Mouse (Mus musculus): Measurements from ENCODE around the gene Pip4k2a.

Pip4k2a gene

DNA sequence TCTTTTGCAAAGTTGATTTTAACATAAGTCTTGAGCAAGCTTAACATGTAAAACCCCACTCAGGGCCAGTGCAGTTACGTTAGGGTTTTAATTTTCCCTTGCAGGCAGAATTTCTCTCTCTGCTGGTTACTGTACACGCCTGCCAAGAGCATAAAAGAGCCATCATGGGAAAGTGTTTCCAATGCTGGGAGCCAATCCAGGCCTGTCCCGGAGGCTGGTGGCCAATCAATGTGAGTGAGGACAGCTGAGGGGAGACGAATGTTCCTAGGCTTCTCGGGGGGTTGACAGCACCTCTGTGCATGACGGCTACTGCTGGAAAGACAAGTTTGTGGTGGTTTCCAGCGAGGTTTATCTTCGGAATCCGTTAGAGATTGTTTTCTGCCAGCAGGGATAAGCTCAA is 175.2 kb downstream of the Pip4k2a start:
- DNase-seq = no peak

DNA sequence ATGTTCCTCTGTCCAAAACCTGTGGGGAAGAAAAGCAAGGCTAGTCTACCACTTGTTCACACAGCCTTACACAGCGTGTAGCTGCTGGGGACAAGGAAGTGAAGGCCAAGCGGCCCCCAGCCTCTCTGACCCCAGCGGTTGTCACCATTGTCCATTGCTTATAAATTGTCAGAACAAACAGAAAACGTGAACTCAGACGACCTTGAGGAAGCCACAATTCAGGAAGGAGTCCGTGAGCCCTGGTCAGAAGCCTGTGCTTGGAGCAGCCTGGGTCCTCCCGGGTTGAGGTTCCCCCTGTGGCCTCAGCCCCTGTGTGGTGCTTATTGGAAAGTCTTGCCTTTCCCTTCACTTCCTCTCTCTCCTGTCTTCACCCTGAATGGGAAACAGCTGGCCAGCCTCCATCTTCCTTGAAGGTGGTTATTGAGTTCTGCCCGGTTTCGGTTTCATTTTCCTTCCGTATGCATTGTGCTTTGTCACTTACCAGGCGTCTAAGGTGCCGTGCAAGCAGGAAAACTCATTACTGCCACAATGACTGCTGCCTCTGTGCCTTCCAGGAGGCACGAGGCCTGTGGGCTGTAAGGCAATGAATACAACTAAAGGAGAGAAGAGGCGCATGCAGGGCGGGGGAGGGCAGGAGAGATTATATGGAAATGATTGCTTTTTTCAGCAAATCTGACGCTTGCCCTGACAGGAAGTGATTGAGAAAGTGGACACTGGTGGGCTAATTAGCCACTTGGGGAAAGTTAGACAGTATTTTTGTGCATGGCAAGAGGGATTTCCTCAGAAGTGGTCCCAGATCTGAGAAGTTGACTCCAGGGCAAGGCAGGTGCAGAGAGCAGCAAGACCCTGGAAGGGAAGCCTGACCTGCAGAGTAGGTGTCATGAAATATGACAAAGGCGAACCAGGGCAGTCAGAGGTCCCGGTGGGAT is 176.2 kb downstream of the Pip4k2a start:
- peak; percentile 17 for DNase-seq

DNA sequence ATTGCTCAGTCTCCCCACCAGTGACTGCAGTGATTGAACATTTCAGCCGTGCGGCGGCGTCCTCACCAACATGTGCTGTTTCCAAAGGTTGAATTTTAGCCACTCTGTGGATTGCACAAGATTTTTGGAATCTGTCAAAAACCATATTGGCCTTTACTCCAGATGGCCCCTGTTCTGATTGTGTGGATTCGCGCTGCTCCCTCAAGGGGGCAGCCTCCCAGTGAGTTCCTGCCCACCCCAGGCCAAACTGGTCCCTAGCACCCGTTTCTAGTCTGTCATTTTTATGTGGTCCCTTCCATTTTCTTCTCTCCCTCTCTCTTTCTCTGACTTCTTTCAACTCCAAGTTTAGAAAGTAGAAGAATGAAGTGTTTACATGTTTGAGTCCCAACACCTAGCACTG is 178.4 kb downstream of the Pip4k2a start:
- DNase-seq = no peak

DNA sequence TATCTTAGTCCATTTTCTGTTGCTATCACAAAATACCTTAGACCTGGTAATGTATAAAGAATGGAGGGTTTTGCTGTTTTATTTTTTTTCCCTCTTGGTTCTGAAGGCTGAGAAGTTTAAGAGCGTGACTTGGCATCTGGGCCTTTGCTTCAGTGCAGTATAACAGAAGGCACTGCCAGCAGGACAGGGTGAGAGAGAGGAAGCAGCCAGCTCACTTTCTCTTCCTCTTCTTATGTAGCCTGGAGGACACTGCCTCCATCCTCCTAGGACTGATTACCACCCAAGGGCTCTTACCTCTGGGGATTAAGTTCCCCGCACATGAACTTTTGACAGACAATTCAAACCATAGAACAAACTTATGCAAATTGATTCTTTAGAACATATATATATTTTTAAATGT is 181.9 kb downstream of the Pip4k2a start:
- no peak for DNase-seq

DNA sequence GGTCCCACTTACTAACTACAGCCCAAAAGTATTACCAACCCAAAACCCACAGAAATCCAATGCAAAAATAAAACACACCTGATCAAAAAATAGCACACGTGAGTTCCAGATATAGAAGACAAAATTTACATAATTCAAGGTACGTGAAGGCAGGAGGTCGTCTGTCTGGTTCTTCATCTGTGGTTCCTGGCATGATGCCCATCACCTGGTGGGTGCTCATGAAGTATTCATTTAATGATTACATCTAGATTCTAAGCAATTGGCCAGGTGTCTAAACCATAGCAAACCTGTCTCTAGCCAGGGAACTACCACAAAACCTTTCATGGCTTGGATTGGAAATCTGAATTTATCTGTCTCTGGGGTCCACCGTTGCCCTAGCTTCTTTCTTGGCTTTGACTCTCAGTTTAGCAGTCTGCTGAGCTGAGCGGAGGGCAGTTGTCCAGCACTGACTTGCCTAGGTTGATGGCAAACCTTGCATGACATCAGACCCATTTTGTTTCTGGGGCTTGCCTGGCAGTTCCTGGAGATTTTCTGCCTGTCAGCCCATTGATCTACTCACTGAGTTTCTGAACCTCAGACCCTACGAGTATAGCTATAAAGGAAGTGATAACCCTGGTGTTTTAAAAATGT is 182.5 kb downstream of the Pip4k2a start:
- DNase-seq = no peak

DNA sequence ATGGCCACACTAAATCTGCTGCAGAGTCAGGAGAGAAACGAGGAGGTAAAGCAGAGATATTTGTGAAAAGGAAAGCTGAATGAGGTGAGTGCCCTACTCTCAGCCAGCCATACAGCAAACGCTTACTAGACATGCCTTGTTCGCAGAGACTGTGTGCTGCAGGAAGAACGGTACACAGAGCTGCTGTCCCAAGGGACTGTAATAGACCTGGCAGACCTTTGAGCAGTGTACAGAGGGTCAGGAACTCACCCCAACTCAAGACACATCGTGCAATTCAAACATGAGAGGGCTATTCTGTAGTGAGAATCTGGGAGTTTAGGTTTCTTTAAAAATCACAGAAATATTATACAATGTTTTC is 183.5 kb downstream of the Pip4k2a start:
- DNase-seq = no peak

GRCm38 (mm10) chr2:18813683-18814446 is 184.1 kb downstream of the Pip4k2a start:
- DNase-seq = no peak

DNA sequence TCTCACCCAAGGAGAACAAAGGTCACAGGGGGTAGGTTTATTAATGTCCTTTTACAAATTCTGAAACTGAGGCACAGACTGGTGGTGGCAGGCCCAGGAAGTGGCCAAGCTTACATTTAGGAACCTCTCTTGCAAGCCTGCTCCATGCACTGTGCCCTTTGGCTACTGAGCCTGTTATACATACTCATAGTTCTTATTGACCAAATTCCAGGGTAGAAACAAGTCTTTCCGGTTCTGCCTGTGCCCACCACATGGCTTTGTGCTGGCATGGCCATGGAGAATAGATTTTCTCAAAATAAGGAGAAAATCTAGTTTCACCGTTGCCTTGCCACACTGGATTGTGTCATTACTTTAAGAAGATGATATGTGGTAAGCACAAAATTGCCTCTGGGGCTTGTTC is 190.0 kb downstream of the Pip4k2a start:
- no peak for DNase-seq

DNA sequence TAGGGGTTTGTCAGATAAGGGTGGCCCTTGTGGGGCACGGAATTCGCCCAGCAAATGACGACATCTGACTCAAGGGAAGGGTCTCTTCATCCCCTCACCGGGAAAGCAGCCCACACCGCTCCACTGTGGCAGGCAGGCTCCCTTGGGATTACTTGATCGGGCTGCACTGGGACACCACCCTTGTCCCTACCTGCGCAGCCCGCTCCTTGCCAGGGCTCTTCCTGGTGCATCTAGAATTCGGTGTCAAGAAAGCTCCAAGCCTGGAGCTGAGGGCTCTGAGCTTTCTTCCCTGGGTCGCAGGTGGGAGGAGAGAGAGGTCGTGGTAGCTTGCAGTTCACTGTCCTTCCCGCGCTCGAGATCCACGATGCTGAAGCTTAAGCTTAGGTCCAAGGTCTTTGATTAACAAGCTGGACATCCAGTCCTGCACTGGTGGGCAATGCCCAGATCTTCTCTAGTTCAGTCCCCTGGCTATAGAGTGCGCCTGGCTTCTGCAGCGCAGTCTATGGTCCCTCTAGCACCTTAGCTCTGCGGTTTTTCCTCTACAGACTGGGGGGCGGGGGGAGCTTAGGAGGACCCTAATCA is 196.6 kb downstream of the Pip4k2a start:
- DNase-seq = no peak

DNA sequence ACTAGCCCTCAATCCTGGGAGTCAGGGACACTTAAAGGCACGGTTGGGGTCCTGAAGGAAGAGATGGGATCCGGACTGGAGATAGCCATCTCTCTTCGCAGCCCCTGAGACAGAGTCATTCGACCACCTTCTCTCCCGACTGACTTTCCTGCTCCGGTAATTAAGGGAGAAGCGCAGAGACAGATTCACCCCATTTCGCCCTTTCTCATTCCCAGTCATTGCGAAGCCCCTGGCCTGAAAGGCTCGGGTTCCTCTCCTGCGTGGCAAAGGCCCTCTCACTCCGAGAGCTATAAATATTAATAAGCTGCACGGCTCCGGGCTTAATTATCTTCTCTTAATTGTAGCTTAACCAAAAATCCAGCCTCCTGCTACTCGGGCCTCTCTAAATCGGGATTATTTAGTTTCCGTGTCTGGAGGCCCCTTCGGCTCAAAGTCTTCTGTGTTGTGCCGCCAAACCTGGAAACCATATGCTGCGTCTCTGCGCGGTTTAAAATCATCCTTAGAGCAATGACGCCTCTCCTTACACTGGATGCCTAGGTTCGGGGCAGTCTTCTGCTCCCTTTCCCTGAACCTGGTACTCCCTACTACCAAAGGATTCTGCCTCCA is 197.2 kb downstream of the Pip4k2a start:
- DNase-seq = no peak

DNA sequence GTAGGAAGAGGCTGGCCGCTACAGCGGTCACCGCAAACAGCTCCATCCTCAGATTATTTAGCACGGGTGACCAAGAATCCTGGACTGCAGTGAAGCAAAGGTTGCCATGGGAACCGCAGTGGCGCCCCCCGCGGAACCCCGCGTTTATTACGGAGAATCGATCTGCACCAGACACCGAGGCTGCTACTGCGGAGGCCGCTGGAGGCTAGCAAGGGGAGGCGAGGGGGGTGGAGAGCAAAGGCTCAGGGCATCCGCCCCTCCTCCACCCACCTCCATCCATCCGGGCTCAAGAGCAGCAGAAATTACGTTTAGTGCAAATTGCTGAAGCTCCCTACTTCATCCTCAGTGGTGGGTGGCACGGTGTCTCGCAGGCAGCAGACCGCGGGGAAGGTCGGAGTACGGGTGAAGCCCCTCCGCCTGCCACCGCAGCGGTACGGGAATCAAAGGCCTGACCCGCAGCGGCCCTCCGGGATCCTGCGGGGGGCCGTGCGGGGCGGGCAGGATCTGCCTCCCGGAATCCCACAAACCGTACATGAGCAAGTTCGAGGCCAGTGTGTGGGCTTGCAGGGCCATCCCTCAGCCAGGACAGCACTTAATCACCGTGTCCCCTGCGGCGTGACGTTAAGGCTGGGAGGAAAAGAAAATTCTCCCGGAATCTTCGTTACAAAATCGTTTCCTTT is 197.8 kb downstream of the Pip4k2a start:
- DNase-seq = peak; percentile 11

- DNase-seq = no peak
Measured at GRCm38 (mm10) chr2:18799265-18799965, 198.5 kb downstream of the Pip4k2a start.

GRCm38 (mm10) chr2:18797776-18798175 is 200.2 kb downstream of the Pip4k2a start:
- no peak for DNase-seq

DNA sequence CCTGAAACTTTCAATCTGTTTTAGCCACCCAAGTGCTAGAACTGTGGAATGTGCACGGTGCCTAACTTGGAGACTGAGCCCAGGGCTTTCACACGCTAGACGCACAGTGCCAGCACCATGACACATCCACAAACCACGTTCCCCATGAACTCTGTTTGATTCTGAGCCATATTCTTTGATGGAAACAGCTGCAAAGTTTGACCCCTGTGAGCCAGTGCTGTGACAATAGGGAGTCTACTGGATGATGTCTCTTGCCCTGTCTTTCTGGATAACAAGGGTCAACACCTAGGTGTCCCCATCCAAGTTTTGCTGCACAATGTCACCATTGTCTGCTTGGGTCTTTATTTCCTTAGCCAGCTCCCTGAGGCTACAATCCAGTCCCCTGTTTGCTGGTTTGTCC is 203.7 kb downstream of the Pip4k2a start:
- no peak for DNase-seq

Measured in liver (tissue).